Mouse (Mus musculus) myocyte (in vitro differentiated cells): ENCODE measurements around the gene Herc3. TPM values are rescaled to one million over a fixed set of nuclear protein-coding genes. Genes with fewer than 3 reads are reported as not detected.

Experiments
- H3K27me3 ChIP-seq: one replicate; pipeline ENCODE4 v1.6.1; 2011; ENCODE audit not compliant: control insufficient read depth, insufficient read depth, insufficient read length
- H3K36me3 ChIP-seq: one replicate; pipeline ENCODE4 v1.6.1; 2011; ENCODE audit not compliant: control insufficient read depth, insufficient read depth
- H3K4me2 ChIP-seq: one replicate; pipeline ENCODE4 v1.6.1; 2011; ENCODE audit warnings: low read depth, control low read depth
- H3K4me3 ChIP-seq: one replicate; pipeline ENCODE4 v1.5.1; 2011; ENCODE audit warnings: mild to moderate bottlenecking, control low read depth, moderate library complexity
- H3K79me2 ChIP-seq: one replicate; pipeline ENCODE4 v1.6.1; 2011; ENCODE audit not compliant: control insufficient read depth, insufficient read depth
- H3ac ChIP-seq: one replicate; pipeline ENCODE4 v1.6.1; 2011; ENCODE audit not compliant: control insufficient read depth, insufficient read length
- CEBPB ChIP-seq: IDR thresholded peaks from 2 replicates; pipeline ENCODE4 v1.6.1; 2011; ENCODE audit warnings: mild to moderate bottlenecking, moderate library complexity; ENCODE audit not compliant: poor library complexity, insufficient read depth, severe bottlenecking
- E2F4 ChIP-seq: IDR thresholded peaks from one replicate; pipeline ENCODE4 v1.6.1; 2011; ENCODE audit warnings: mild to moderate bottlenecking, control low read depth, moderate library complexity; ENCODE audit not compliant: insufficient read depth
- MAX ChIP-seq: IDR thresholded peaks from one replicate; pipeline ENCODE4 v1.6.1; 2011; ENCODE audit warnings: low read depth, mild to moderate bottlenecking, control low read depth
- MYOD1 ChIP-seq, 3 experiments: IDR thresholded peaks; one replicate each; pipeline ENCODE4 v1.6.1; 2011; ENCODE audit warnings: control low read depth in 2 of 3, low read depth in 2 of 3, mild to moderate bottlenecking in 2 of 3, moderate library complexity in 1 of 3; ENCODE audit not compliant: insufficient read length in 2 of 3, control insufficient read depth in 1 of 3
- MYOG ChIP-seq, 3 experiments: IDR thresholded peaks; one replicate each; pipeline ENCODE4 v1.6.1; 2011; ENCODE audit warnings: control low read depth in 2 of 3, low read depth in 2 of 3, mild to moderate bottlenecking in 2 of 3; ENCODE audit not compliant: insufficient read length in 2 of 3, control insufficient read depth in 1 of 3, insufficient read depth in 1 of 3
- POLR2A ChIP-seq: IDR thresholded peaks from one replicate; pipeline ENCODE4 v1.6.1; 2011; ENCODE audit warnings: low read depth, mild to moderate bottlenecking, control low read depth, moderate library complexity; ENCODE audit not compliant: insufficient read length
- POLR2AphosphoS2 ChIP-seq: IDR thresholded peaks from one replicate; pipeline ENCODE4 v1.6.1; 2011; ENCODE audit warnings: low read depth, control low read depth; ENCODE audit not compliant: insufficient read length
- REST ChIP-seq: IDR thresholded peaks from one replicate; pipeline ENCODE4 v1.6.1; 2011; ENCODE audit warnings: mild to moderate bottlenecking, control low read depth, moderate library complexity; ENCODE audit not compliant: insufficient read depth, insufficient read length
- SRF ChIP-seq: IDR thresholded peaks from one replicate; pipeline ENCODE4 v1.6.1; 2011; ENCODE audit warnings: low read depth; ENCODE audit not compliant: control insufficient read depth, insufficient read length
- TCF12 ChIP-seq: IDR thresholded peaks from one replicate; pipeline ENCODE4 v1.6.1; 2011; ENCODE audit warnings: mild to moderate bottlenecking, control low read depth; ENCODE audit not compliant: poor library complexity, insufficient read depth, severe bottlenecking
- TCF3 ChIP-seq: IDR thresholded peaks from one replicate; pipeline ENCODE4 v1.6.1; 2011; ENCODE audit warnings: low read depth, control low read depth; ENCODE audit not compliant: insufficient read length
- USF1 ChIP-seq: IDR thresholded peaks from one replicate; pipeline ENCODE4 v1.6.1; 2011; ENCODE audit warnings: low read depth, mild to moderate bottlenecking, control low read depth, moderate library complexity
- polyA plus RNA-seq: library from polyadenylated mRNA; unstranded; fragments of >200 nt; fragmentation: generic; extraction: Trizol; gene quantifications from one replicate; pipeline ENCODE4 v1.2.1, GENCODE M21; 2012; ENCODE audit warnings: missing spikeins

The Herc3 gene
- polyA plus RNA-seq, 1 experiment: 4.5 TPM

DNA sequence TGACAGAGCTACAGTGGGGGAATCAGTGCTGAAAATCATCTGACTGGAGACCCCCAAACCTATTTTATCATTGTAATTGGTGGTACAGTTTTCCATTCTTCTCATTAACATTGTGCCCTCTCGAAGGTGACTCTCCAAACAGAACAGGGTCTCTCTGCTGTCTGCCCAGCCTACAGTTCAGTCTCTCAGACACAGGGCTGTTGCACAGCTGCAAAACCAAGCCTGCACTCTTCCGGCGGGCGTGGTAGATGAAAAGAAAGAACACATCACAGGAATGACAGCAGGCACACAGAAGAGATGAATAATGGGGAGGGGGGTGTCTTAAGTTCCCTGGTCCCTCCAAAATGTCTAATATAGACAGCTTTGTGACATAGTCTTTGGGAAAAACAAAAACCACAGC is 102.9 kb downstream of the Herc3 start:
- Histone ChIP-seq H3K4me2 (no peak overlapping the region), H3ac (no peak overlapping the region), H3K27me3 (no peaks in the 10 kb centered on the region), H3K4me3 (no peak overlapping the region), H3K36me3 (no peaks in the 10 kb centered on the region), H3K79me2 (no peaks in the 10 kb centered on the region)
- no peak for TF ChIP-seq MYOD1 (IDR thresholded peaks at IDR 0.05; ENCODE audit: control insufficient read depth in 1 of 3, insufficient read length in 2 of 3, low read depth in 2 of 3)

- Histone ChIP-seq H3ac (no peak overlapping the region), H3K36me3 (no peaks in the 10 kb centered on the region), H3K4me2 (no peak overlapping the region), H3K79me2 (no peaks in the 10 kb centered on the region), H3K27me3 (no peaks in the 10 kb centered on the region), H3K4me3 (no peak overlapping the region)
- TF ChIP-seq TCF12 (no peak), POLR2A (no peak), REST (no peak), MYOD1 (IDR thresholded peaks at IDR 0.05; ENCODE audit: control insufficient read depth in 1 of 3, insufficient read length in 2 of 3, low read depth in 2 of 3) (no peak)
Observed at GRCm38 (mm10) chr6:58937726-58938125, 106.5 kb downstream of the Herc3 start.

DNA sequence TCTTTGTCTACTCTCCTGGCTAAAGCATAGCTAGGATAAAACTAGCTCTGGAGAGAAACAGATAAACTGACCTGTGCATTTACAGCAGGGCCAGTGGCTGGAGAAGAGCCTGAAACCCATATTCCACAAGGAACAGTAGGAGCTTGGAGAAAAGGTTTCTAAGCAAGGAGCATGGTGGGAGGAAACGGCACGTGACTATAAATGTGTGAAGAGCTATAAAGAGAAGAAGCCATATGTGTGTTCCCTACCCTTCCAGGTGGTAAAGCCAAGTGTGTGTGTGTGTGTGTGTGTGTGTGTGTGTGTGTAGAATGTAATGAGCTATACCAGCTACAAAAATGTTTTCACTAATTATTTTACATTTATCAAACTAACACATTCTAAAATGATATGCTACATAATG is 111.0 kb downstream of the Herc3 start:
- no peak for TF ChIP-seq MYOD1 (IDR thresholded peaks at IDR 0.05; ENCODE audit: control insufficient read depth in 1 of 3, insufficient read length in 2 of 3, low read depth in 2 of 3)
- no peak for TF ChIP-seq MAX
- no peak for TF ChIP-seq SRF
- TF ChIP-seq CEBPB: no peak
- no peak for TF ChIP-seq REST
- TF ChIP-seq TCF3: no peak
- TF ChIP-seq USF1: no peak
- TF ChIP-seq POLR2AphosphoS2: no peak
- no peak for TF ChIP-seq TCF12
- no peak for TF ChIP-seq E2F4
- TF ChIP-seq MYOG (IDR thresholded peaks at IDR 0.05; ENCODE audit: control insufficient read depth in 1 of 3, insufficient read depth in 1 of 3, insufficient read length in 2 of 3, low read depth in 2 of 3): no peak
- TF ChIP-seq POLR2A: no peak

GRCm38 (mm10) chr6:58943958-58944357 is 112.7 kb downstream of the Herc3 start:
- Histone ChIP-seq H3K4me3 (no peak overlapping the region), H3K36me3 (no peaks in the 10 kb centered on the region), H3K27me3 (no peaks in the 10 kb centered on the region), H3ac (no peak overlapping the region), H3K79me2 (no peaks in the 10 kb centered on the region), H3K4me2 (no peak overlapping the region)
- no peak for TF ChIP-seq POLR2A
- TF ChIP-seq TCF12: no peak
- TF ChIP-seq CEBPB: no peak
- TF ChIP-seq MYOD1 (IDR thresholded peaks at IDR 0.05; ENCODE audit: control insufficient read depth in 1 of 3, insufficient read length in 2 of 3, low read depth in 2 of 3): no peak
- TF ChIP-seq POLR2AphosphoS2: no peak
- no peak for TF ChIP-seq MYOG (IDR thresholded peaks at IDR 0.05; ENCODE audit: control insufficient read depth in 1 of 3, insufficient read depth in 1 of 3, insufficient read length in 2 of 3, low read depth in 2 of 3)

More for the DNA sequence above, 111.0 kb downstream of the Herc3 start:
- no peaks in the 10 kb centered on the region for H3K79me2 ChIP-seq
- H3ac ChIP-seq: no peak overlapping the region
- H3K4me2 ChIP-seq: no peak overlapping the region
- H3K4me3 ChIP-seq: no peak overlapping the region
- H3K27me3 ChIP-seq: no peaks in the 10 kb centered on the region
- H3K36me3 ChIP-seq: no peaks in the 10 kb centered on the region

GRCm38 (mm10) chr6:58946246-58946645 is 115.0 kb downstream of the Herc3 start:
- Histone ChIP-seq H3K79me2 (no peaks in the 10 kb centered on the region), H3K4me3 (no peak overlapping the region), H3K36me3 (no peaks in the 10 kb centered on the region), H3ac (no peak overlapping the region), H3K4me2 (no peak overlapping the region), H3K27me3 (no peaks in the 10 kb centered on the region)
- TF ChIP-seq POLR2A (no peak), POLR2AphosphoS2 (no peak)

DNA sequence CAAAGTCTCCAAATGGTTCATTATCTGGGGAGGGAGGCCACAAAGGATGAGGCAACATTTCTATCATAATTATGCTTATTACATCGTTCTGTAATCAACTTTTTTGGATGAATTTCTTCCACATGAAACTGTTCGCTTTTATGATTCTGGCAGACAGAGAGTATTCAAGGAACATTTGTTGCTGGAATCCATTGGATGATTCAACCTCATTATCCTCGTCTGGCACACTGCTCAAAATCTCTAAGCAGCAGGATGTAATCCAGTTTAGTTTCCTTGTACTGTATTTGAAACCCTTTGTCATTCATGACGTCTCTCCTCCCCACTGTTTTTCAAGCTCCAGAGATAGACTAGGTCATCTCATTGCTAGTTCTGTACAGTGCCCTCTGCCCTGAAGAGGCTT is 115.6 kb downstream of the Herc3 start:
- TF ChIP-seq POLR2A: no peak
- no peak for TF ChIP-seq TCF12
- no peak for TF ChIP-seq MYOG (IDR thresholded peaks at IDR 0.05; ENCODE audit: control insufficient read depth in 1 of 3, insufficient read depth in 1 of 3, insufficient read length in 2 of 3, low read depth in 2 of 3)
- TF ChIP-seq TCF3: no peak
- TF ChIP-seq CEBPB: no peak
- TF ChIP-seq USF1: no peak
- TF ChIP-seq MAX: no peak
- TF ChIP-seq E2F4: no peak
- no peak for TF ChIP-seq REST
- TF ChIP-seq SRF: no peak
- TF ChIP-seq POLR2AphosphoS2: no peak
- no peak for TF ChIP-seq MYOD1 (IDR thresholded peaks at IDR 0.05; ENCODE audit: control insufficient read depth in 1 of 3, insufficient read length in 2 of 3, low read depth in 2 of 3)
- Histone ChIP-seq H3ac (no peak overlapping the region), H3K79me2 (no peaks in the 10 kb centered on the region), H3K4me2 (no peak overlapping the region), H3K27me3 (no peaks in the 10 kb centered on the region), H3K36me3 (no peaks in the 10 kb centered on the region), H3K4me3 (no peak overlapping the region)
